Mouse (Mus musculus): ENCODE results near the gene Foxr1.

DNA sequence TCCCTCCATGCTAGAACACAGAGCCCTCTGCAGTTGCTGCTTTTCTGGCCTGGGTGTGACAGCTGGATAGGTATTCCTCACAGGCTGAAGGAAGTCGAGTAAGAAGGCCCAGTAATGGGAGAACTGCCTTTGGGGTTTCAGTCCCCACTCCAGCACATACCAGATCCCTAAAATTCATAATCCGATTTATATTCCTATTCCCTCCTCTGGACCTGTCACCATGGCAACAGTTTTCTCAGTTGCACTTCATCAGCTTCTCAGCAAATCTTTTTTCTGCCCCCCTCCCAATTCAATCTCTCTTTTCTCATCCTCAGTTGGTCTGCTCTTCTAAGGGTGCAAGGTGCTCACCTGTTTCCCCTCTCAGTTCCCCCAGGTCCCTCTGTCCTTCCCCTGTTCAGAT is 27.9 kb upstream of the Foxr1 start:
- TF ChIP-seq CTCF (IDR thresholded peaks at IDR 0.05; ENCODE audit: borderline replicate concordance, insufficient read depth, low read depth, low read length) (no peak), POLR2A (IDR thresholded peaks at IDR 0.05; ENCODE audit: borderline replicate concordance, insufficient read depth, low read length) (no peak)

All from cerebellum, adult 2 months (tissue).